Mouse (Mus musculus) spleen, adult 2 months (tissue): ENCODE results near the gene Inpp5b. TPM values are rescaled to one million over a fixed set of nuclear protein-coding genes. Genes with fewer than 3 reads are reported as not detected.
A peak's percentile ranks its signal among the peaks of the same experiment; 100 is the strongest.
"Not testable (repeated sequence)": the region's sequence is repeated elsewhere in the genome, so short reads cannot be mapped to it uniquely, and the experiment has no call there.

ENCODE experiments used
- DNase-seq, 2 experiments: peaks; one replicate each; pipeline versions ENCODE4 v3.0.0 to v3.0.0-alpha.2; 2012 to 2021; ENCODE audit warnings: low spot score in 2 of 2, low read depth in 1 of 2
- H3K27ac ChIP-seq: fragments of 200-500 bp; 2 replicates; pipeline ENCODE4 v1.5.1; 2012; ENCODE audit warnings: low read length, inconsistent platforms; ENCODE audit not compliant: insufficient read depth
- H3K27me3 ChIP-seq: fragments of 200-500 bp; 2 replicates; pipeline ENCODE4 v1.6.1; 2012; ENCODE audit warnings: mild to moderate bottlenecking, moderate library complexity, low read length, inconsistent platforms; ENCODE audit not compliant: control insufficient read depth, insufficient read depth
- H3K36me3 ChIP-seq: fragments of 200-500 bp; 2 replicates; pipeline ENCODE4 v1.6.1; 2012; ENCODE audit warnings: mild to moderate bottlenecking, low read length, inconsistent platforms; ENCODE audit not compliant: control insufficient read depth, insufficient read depth
- H3K4me1 ChIP-seq: fragments of 200-500 bp; 2 replicates; pipeline ENCODE4 v1.6.1; 2011; ENCODE audit warnings: inconsistent platforms; ENCODE audit not compliant: control insufficient read depth, insufficient read depth, insufficient read length
- H3K4me3 ChIP-seq: fragments of 200-500 bp; 2 replicates; pipeline ENCODE4 v1.5.1; 2011; ENCODE audit warnings: mild to moderate bottlenecking, inconsistent platforms; ENCODE audit not compliant: insufficient read depth, insufficient read length; ENCODE audit errors: extremely low read depth
- CTCF ChIP-seq: fragments of 200-500 bp; IDR thresholded peaks from 2 replicates; pipeline ENCODE4 v1.5.1; 2011; ENCODE audit warnings: mild to moderate bottlenecking, inconsistent platforms; ENCODE audit not compliant: insufficient read depth, insufficient read length, insufficient replicate concordance; ENCODE audit errors: extremely low read depth
- POLR2A ChIP-seq: fragments of 200-500 bp; IDR thresholded peaks from 2 replicates; pipeline ENCODE4 v1.6.1; 2011; ENCODE audit warnings: low read depth, low read length, inconsistent platforms
- WGBS: fragments of 180-500 bp; shearing (Covaris S2); methylation state at CpG from one replicate; pipeline ENCODE4 v1.1.7; 2018; 5-methylcytosine and 5-hydroxymethylcytosine counted together
- polyA plus RNA-seq: library from polyadenylated mRNA; depleted of rRNA; stranded (reverse); fragments of >200 nt; gene quantifications from 2 replicates; pipeline ENCODE4 v1.2.3, GENCODE M21; 2012

The Inpp5b gene
- polyA plus RNA-seq, 1 experiment, result 31.3 TPM

DNA sequence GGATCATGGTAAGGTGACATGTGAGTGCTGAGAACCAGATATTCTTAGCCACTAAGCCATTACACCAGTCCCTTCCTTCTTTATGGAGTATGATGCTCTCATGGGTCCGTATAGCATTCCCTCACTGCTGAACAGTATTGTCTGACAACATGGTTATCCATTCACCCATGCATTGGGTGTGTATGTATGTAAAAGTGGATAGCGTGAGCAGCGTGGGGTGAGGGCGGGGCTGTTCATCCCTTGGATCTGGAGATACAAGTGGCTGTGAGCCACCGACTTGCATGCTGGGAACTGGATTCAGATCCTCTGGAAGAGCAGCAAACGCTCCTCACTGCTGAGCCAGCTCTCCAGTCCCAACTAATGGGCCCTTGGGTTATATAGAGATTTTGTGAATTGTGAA lies 29.0 kb upstream of the Inpp5b start:
- Histone ChIP-seq H3K4me1 (peaks cover 15% of the 10 kb centered on the region; the same call in 1 of the 2 replicates), H3K27ac (no peak overlapping the region), H3K27me3 (no peaks in the 10 kb centered on the region), H3K36me3 (peaks cover 2% of the 10 kb centered on the region; the same call in 1 of the 2 replicates), H3K4me3 (no peak overlapping the region)
- WGBS, result 86% methylated on average over 6 of the region's 6 CpGs
- no peak for DNase-seq
- TF ChIP-seq CTCF (no peak), POLR2A (no peak)

GRCm38 (mm10) chr4:124713850-124714249 lies 27.8 kb upstream of the Inpp5b start:
- H3K4me3 ChIP-seq, DNase-seq, H3K36me3 ChIP-seq, H3K27ac ChIP-seq, H3K27me3 ChIP-seq: not testable (repeated sequence)
- H3K4me1 ChIP-seq, result peaks cover 13% of the 10 kb centered on the region; the same call in 1 of the 2 replicates
- WGBS, result 81% methylated on average over 5 of the region's 5 CpGs

DNA sequence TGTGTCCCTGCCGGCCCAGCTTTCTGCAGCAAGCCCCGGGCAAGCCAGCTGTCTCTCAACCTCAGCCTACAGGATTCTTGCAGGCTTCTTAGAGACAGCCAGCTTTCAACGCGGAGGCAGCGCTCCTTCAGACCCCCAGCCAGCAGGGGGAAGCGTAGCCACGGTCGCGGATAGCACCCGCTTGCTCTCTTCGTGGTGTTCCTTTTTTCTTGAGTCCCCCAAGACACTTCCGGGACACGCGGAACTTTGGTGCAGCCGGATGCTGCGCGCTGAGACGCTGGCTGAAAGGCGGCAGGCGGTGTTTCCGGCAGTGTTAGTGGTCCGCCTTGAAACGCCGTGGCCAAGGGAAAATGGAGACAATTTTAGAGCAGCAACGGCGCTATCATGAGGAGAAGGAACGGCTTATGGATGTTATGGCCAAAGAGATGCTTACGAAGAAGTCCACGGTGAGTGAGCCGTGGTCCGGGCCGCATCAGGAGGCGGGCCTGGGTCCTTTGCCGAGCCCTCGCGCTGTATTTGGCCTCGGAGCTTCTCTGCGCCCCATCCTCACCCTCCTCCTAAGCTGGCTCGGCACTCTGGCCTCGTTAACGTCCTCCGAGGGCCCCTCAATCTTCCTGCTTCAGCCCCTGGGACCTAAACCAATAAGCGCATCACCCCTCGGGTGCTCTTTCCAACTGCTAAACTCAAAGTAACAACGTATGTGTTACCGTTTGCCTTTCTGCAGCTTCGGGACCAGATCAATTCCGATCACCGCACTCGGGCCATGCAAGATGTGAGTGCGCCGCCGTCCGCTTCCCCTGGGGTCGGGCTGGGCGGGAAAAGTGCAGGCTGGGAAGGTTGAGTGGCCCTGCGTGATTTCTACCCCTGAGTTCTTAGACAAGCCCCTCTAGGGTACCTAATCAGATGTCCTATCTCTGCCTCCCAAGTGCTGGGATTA lies 26.8 kb upstream of the Inpp5b start, which contains the start of gene Sf3a3:
Gene Sf3a3 (plus strand): TSS at position 232 of the 937 bp plus-strand sequence.
- Histone ChIP-seq H3K4me3 (peak within 1 kb of the TSS; percentile 93), H3K4me1 (peaks cover 8% of the 10 kb centered on the region; the same call in 1 of the 2 replicates), H3K36me3 (peaks cover 14% of the 10 kb centered on the region), H3K27ac (peak within 1 kb of the TSS; percentile 69), H3K27me3 (no peaks in the 10 kb centered on the region)
- WGBS, result under 1% methylated on average over 57 of the region's 57 CpGs
- DNase-seq, result peak; percentile 93 to 96
- TF ChIP-seq CTCF (peak; percentile 87), POLR2A (peak; percentile 50; the same call in 1 of the 2 replicates)

- Histone ChIP-seq H3K36me3 (peaks cover 23% of the 10 kb centered on the region), H3K4me3 (no peak overlapping the region), H3K27ac (no peak overlapping the region), H3K4me1 (peaks cover 5% of the 10 kb centered on the region; the same call in 1 of the 2 replicates), H3K27me3 (no peaks in the 10 kb centered on the region)
- 97% methylated on average over 4 of the region's 4 CpGs for WGBS
- DNase-seq, result no peak
- no peak for TF ChIP-seq CTCF
- TF ChIP-seq POLR2A, result no peak
Measured at GRCm38 (mm10) chr4:124719101-124719500, 22.5 kb upstream of the Inpp5b start.

DNA sequence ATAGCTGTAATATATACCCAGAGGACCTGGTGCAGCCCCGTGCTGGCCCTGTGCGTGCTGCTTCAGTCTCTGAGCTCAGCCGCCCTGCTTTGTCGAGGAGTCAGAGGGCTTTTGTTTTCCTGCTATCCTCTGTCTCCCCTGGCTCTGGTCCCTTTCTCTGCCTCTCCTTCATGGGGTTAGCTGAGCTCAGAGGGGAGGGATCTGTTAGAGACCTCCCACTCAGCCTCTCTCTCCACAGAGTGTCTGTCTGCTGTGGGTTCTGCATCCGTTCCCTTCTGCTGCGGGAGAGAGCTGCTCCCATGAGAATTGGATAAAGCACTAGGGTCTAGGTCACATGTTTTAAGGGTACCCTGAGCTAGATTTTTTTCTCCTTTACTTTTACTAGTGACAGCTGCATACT lies 15.5 kb upstream of the Inpp5b start:
- H3K36me3 ChIP-seq, result peaks cover 57% of the 10 kb centered on the region
- no peak for DNase-seq
- no peak overlapping the region for H3K4me3 ChIP-seq
- 94% methylated on average over 6 of the region's 6 CpGs for WGBS
- H3K27me3 ChIP-seq, result no peaks in the 10 kb centered on the region
- TF ChIP-seq CTCF, result no peak
- no peak for TF ChIP-seq POLR2A
- no peaks in the 10 kb centered on the region for H3K4me1 ChIP-seq
- H3K27ac ChIP-seq, result no peak overlapping the region

DNA sequence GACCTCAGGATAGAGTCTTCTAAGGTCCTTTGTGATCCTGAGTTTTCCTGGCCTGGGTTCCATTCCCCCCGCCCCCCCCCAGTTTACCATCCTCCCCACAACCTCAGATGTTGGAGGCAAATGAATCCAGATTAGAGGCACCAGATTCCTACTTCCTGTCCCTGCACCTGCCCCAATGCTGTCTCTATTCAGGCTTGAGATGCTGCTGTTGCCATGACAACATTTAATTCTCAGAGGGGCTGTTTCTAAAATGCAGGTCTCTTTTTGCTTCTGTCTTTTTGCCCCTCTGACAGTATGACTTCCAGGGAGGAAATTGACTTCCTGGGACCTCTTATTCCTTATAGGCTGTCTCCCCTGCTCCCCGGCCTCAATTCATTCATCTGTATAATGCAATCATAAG lies 4.7 kb upstream of the Inpp5b start:
- H3K27me3 ChIP-seq, result no peaks in the 10 kb centered on the region
- TF ChIP-seq POLR2A (no peak), CTCF (no peak)
- H3K36me3 ChIP-seq, result peaks cover 3% of the 10 kb centered on the region
- WGBS, result 77% methylated on average over 2 of the region's 2 CpGs
- H3K4me3 ChIP-seq, result no peak overlapping the region
- DNase-seq, result no peak
- no peaks in the 10 kb centered on the region for H3K4me1 ChIP-seq
- no peak overlapping the region for H3K27ac ChIP-seq

- no peak overlapping the region for H3K4me3 ChIP-seq
- no peaks in the 10 kb centered on the region for H3K27me3 ChIP-seq
- H3K4me1 ChIP-seq, result no peaks in the 10 kb centered on the region
- H3K36me3 ChIP-seq, result peaks cover 2% of the 10 kb centered on the region; the same call in 1 of the 2 replicates
- no peak for DNase-seq
- WGBS, result 88% methylated on average over 5 of the region's 5 CpGs
- TF ChIP-seq CTCF (no peak), POLR2A (no peak)
- H3K27ac ChIP-seq, result no peak overlapping the region
Measured at GRCm38 (mm10) chr4:124737486-124737885, 4.2 kb upstream of the Inpp5b start.
